Mouse (Mus musculus): ENCODE results near the gene 1700057G04Rik.

DNA sequence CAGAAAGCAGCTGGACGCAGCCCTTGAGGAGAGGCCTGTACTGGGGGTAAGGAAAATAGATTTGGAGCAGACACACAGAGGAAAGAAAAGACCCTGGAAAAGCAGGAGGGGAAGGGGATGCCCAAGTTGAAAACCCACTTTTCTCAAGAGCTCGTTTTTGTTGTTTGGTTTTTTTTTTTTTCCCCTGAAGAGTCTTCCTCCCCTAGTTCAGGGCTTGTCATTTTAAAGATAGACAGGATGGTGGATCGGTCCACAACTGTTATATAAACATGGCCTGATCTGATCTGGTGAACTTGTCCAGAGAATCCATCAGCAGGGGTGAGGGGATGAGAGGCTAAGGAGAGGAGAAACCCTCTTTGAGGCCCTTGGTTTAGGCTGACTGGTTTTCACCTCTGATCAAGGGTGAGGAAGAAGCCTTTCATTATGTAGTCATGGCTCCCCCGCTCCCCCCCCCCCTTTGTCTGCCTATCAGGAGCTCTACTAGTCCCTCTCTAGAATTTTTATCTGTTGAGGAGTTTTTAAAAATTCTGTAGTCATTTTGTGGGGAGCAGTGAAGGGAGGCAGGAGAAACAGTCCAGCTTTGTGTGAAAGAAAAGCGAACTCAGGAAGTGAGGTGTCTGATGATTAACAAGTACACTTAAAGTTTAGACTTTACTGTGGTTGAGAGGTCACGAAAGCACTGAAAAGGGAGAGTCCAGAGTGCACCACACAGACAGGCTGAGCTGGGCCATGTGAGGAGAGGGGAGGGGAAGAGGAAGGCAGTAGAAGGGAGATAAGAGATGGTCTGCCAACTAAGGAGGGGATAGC lies 35.0 kb upstream of the 1700057G04Rik start:
- TF ChIP-seq CTCF (IDR thresholded peaks at IDR 0.05; ENCODE audit: low read depth) = no peak
- no peak for TF ChIP-seq EP300 (IDR thresholded peaks at IDR 0.05; ENCODE audit: low read depth)
